Mouse (Mus musculus) G1E-ER4 (cell line): ENCODE results near the gene Tha1. TPM values are rescaled to one million over a fixed set of nuclear protein-coding genes. Genes with fewer than 3 reads are reported as not detected.

Experiments
- GATA1 ChIP-seq: IDR thresholded peaks from one replicate; pipeline ENCODE4 v1.8.0; 2012; ENCODE audit warnings: low read length, inconsistent platforms
- polyA plus RNA-seq: library from polyadenylated mRNA; stranded (reverse); fragments of >175 nt; gene quantifications from 2 replicates; pipeline ENCODE4 v1.2.3, GENCODE M21; 2012

Tha1 gene
- not detected in 2 replicates for polyA plus RNA-seq

GRCm38 (mm10) chr11:117872861-117873608 is at the start of gene Tha1:
Gene Tha1 (minus strand): TSS chr11:117873481.
- TF ChIP-seq GATA1, result no peak

- no peak for TF ChIP-seq GATA1
Measured at GRCm38 (mm10) chr11:117919211-117919610, 45.9 kb upstream of the Tha1 start.

DNA sequence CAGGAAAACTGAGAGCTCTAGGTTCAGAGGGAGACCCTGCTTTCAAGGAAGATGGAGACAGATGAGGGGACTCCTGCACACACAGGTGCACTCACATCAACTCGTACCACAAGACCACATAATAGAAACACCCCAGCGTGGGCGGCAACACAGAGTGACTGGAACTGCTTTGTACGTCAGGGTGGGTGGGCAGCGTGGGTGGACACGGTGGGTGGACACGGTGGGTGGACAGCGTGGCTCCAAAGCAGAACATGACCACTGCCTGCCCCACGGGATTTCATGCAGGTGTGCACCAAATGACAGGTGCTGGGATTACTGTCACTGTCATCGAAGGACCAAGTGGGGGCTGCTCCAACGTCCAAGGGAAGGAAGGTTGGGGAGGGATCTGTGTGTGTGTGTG is 45.3 kb upstream of the Tha1 start:
- TF ChIP-seq GATA1, result no peak

DNA sequence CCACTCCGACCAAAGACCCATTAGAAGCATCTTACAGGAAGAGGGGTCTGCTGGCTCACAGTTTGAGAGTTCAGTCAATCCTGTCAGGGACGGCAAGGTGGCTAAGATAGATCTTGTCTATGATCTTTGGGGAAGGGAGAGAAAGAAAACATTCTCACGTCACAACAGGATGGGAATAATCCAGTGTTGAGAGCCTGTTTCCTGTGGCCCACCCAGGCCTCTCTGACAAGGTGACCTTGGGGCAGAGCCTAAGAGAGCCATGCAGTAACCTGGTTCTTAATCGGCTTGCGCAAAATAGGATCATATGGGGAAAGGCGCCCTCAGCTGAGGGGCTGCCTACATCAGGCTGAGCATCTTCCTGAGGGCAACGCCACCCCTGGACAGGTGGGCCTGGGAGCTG is 42.6 kb upstream of the Tha1 start:
- TF ChIP-seq GATA1, result no peak

DNA sequence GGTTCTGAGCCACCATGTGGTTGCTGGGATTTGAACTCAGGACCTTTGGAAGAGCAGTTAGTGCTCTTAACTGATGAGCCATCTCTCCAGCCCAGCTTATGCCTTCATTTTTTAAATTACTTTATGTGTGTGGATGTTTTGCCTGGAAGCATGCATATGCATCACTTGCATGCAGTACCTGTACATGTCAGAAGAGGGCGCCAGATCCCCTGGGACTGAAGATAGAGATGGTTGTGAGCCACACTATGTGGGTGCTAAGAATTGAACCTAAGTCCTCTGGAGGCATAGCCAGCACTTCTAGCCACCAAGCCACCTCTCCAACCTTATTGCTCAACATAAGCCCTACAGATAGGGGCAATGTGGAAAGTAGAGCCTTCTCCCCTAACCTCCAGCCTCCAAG is 42.1 kb upstream of the Tha1 start:
- TF ChIP-seq GATA1, result no peak

DNA sequence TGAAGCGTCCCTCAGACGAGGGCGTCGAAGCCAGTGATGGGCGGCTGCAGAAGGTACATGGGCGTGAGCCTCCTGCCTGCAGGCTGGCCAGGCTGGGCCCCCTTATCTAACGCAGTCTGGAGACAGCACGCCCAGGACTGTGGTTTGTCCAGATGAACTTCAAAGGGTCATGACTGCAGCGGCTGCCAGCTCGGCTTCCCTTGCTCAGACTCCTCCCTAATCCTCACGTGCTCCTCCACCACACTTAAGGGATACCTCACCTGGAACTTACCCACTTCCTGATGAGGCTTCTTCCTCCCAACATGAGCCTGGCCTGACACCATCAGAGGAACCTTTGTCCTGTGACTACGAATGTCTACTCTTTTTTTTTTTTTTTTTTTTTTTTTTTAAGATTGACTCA is 41.2 kb upstream of the Tha1 start:
- TF ChIP-seq GATA1, result no peak

DNA sequence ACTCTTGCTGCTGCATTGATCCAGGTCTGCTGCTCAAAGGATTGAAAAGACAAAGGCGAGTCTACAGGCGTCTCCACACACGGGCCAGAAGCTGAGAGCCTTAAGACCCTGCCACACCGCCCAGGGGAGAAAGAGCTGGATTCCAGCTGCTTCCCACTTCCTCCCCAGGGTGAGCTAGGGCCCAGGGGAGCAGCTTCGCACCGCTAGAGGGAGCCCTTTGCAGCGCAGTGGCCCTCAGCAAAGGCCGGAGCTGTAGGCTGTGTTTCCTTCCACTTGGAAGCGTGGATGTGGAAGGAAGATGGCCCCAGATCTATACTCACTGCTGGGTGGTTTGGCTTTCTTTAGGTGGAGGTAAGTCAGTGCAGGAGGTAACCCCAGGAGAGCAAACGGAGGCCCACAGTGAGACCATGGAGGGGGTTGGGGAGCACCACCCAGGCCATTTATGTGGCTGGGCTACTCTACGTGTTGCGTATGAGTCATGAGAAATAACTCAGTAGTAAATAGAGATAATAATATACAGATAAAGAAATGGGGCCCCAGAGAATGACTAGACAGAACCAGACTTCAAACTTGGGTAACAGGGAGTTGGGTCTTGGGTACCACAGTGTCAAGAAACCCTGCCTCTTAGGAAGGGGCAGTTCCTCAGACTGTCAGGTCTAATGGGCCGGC is 39.5 kb upstream of the Tha1 start:
- TF ChIP-seq GATA1, result no peak

GRCm38 (mm10) chr11:117909337-117909736 is 36.1 kb upstream of the Tha1 start:
- no peak for TF ChIP-seq GATA1

DNA sequence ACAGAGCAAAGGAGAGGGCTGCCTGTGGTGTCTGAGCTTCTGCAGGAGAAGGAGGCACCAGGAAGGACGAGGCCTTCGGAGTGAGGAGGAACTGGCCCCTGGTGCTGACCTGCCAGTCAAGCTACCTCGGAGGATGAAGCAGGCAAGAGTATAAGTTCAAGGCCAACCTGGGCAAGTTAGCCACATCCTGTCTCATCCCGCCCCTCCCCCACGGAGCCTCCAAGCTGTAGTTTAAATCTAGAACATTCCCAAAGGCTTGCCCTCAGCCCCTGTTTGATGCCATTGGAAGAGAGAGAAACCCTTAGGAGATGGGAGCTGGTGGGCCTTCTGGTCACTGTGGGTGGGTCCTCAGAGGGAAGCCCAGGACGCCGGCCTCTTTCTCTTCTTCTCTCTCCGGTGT is 31.2 kb upstream of the Tha1 start:
- TF ChIP-seq GATA1, result no peak

DNA sequence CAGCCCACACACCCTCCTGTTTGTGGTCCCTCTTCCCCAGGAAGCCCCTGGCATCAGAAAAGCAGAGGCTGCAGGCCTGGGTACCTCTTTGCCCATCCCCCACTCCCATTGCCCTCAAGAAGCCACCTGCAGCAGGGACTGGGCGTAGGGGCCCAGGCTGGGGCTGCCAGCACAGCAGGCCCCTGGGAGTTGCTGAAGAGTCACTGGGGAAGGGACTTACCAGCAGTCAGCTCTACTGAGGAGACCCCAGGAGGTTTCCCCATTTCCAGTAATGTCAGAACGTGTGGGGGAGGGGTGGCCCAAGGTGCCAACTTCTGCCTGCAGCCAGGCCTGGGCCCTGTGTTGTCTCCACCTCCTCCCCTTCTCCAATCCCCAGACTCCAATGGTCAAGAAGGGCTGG is 29.0 kb upstream of the Tha1 start:
- no peak for TF ChIP-seq GATA1

DNA sequence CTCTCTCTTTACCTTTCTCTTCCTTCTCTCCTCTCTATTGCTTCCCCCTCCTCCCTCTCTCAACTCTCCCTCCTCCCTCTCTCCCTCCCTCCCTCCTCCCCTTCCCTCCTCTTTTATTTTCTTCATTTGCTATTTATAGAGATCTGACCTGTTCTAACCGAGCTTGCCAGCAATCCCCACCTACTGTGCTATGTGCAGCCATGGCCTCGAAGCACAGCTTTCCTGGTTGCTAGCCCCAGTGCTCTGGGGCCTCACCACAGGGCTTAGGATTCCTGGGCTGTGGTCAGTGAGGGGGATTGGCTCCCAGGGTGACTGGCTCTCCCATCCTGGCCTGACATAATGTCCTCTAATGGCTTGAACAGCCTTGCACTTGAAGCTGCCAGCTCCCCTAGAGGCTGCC is 23.3 kb upstream of the Tha1 start:
- TF ChIP-seq GATA1, result no peak

DNA sequence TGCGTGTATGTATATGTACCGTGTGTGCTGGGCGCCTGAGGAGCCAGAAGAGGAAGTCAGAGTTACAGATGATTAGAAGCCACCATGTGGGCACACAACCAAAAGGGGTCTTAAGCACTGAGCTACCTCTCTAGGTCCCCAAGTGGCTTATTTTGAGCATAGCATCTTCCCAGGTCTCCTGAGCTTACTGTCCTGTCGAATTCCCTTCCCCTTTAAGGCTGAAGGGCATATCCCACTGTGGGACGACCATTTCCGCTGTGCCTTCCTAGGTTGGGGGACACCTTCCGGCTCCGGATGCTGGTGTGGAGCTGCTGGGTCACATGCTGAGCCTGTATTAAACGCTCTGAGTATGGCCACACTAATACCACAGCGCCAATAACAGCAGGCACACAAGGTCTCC is 21.4 kb upstream of the Tha1 start:
- TF ChIP-seq GATA1, result no peak

DNA sequence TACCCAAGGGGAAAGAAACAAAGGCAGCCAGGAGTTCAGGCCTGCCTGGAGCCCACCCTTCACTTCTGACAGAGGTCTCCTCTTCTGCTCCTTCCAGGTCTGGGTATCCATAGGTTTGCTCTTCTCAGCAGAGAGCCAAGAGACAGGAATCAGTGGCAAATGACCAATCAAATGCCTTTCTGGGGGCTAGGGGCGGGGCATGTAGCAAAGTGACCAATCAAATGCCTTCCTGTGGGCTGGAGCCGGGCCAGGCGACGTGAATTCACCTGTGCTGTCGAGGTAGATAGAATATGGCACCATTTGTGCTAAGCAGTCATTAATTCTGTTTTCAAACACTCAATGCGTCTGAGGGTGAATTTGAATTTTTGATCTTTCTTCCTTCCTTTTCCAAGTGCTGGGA is 18.9 kb upstream of the Tha1 start:
- TF ChIP-seq GATA1, result no peak

DNA sequence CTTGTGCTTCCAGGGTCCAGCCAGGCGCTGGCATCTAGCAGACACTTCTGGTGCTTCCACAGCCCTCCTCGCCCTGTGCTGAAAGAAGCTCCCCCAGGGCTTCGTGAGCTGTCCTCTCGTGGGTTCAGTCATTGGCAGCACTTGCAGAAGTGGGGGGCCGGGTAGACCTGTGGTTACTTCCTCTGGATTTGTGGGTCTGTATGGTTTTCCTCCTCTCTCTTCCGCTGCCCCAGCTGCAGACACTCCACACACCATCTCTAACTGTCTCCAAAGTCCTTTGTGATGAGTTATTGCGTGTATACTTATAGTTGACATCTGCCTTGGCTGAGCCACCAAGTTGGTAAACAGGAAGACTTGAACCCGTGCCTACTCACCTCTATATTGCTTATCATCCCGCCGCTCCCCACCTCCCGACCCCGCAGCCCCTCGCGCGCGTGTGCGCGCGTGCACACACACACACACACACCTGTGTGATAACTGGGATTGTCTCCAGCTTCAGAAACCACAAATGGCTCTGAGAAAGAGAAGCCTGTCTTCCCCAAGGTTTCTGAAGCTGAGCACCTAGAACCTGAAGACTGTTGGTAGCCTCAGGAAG is 18.4 kb upstream of the Tha1 start:
- TF ChIP-seq GATA1, result no peak

DNA sequence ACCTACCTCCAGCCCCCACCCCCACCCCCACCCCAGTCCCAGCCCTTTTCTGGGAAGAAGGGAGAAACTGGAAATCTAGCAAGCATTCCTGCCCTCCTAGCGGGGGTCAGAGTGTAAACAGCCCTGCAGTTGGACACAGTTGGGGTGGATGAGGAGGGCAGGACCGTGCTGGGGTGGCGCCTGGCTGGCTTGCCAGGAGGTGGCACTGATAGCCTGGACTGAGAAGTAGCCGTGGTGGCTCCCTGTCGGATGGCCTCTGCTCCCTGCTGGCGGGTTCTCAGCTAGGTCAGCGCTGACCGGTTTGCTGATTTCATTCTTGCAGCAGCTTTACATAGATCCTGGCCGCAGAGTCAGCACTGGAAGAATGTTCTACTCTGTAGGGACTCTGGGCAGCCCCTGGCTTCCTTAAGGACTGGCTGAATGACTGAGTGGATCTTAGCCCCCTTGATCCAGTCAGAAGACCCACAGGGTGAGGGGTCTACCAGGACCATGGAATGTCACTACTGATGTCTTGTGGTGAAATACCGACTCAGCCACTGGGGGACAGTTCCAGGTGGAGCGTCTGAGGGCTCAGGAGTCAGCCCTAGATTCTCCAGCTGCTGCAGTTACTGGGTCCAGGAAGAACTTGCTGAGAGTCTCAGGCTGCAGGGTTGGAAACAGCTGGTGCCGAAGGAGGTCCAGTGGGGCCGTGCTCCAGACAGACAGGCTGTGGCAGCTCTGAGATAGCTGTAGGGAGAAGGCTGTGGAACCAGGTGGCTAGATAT is 17.4 kb upstream of the Tha1 start:
- no peak for TF ChIP-seq GATA1

GRCm38 (mm10) chr11:117889887-117890340 is 16.6 kb upstream of the Tha1 start:
- no peak for TF ChIP-seq GATA1
